Mouse (Mus musculus) lung, embryonic 14.5 days (tissue): ENCODE results near the gene Sppl2b. TPM values are rescaled to one million over a fixed set of nuclear protein-coding genes. Genes with fewer than 3 reads are reported as not detected.

ENCODE experiments used
- ATAC-seq: fragments of 200-750 bp; cut with Nextera tagmentation; 2 replicates; pipeline ENCODE4 v1.8.0; 2017; ENCODE audit warnings: mild to moderate bottlenecking, moderate TSS enrichment, moderate library complexity; ENCODE audit not compliant: insufficient read depth
- DNase-seq: peaks from one replicate; pipeline ENCODE4 v3.0.0-alpha.2; 2015
- H3K27ac ChIP-seq: fragments of 300-500 bp; sonication (generic); 2 replicates; pipeline ENCODE4 v1.5.1; 2014; ENCODE audit warnings: low read depth, mild to moderate bottlenecking, moderate library complexity
- H3K27me3 ChIP-seq: fragments of 300-500 bp; sonication (generic); 2 replicates; pipeline ENCODE4 v1.6.1; 2014; ENCODE audit warnings: low read length, control low read depth; ENCODE audit not compliant: insufficient read depth
- H3K36me3 ChIP-seq: fragments of 300-500 bp; sonication (generic); 2 replicates; pipeline ENCODE4 v1.6.1; 2014; ENCODE audit warnings: control low read depth; ENCODE audit not compliant: insufficient read depth
- H3K4me1 ChIP-seq: fragments of 300-500 bp; sonication (generic); 2 replicates; pipeline ENCODE4 v1.6.1; 2014; ENCODE audit warnings: antibody characterized with exemption, control low read depth; ENCODE audit not compliant: insufficient read depth
- H3K4me2 ChIP-seq: fragments of 300-500 bp; sonication (generic); 2 replicates; pipeline ENCODE4 v1.6.1; 2014; ENCODE audit warnings: mild to moderate bottlenecking
- H3K4me3 ChIP-seq: fragments of 300-500 bp; sonication (generic); 2 replicates; pipeline ENCODE4 v1.5.1; 2014; ENCODE audit warnings: low read depth, low read length
- H3K9ac ChIP-seq: fragments of 300-500 bp; sonication (generic); 2 replicates; pipeline ENCODE4 v1.6.1; 2014
- H3K9me3 ChIP-seq: fragments of 300-500 bp; sonication (generic); 2 replicates; pipeline ENCODE4 v1.6.1; 2016; ENCODE audit warnings: low read depth, low read length, control low read depth
- CTCF ChIP-seq: IDR thresholded peaks from 2 replicates; pipeline ENCODE4 v1.5.1; 2016; ENCODE audit warnings: antibody characterized with exemption, low read depth
- WGBS: fragments of 180-500 bp; shearing (Covaris S2); extraction: QIAGEN DNeasy Blood & Tissue Kit; methylation state at CpG from one replicate; pipeline ENCODE4 v1.1.7; 2014; 5-methylcytosine and 5-hydroxymethylcytosine counted together
- polyA plus RNA-seq: library from polyadenylated mRNA; unstranded; fragments of >200 nt; fragmentation: Nextera tagmentation; extraction: Ambion mirVana; gene quantifications from 2 replicates; pipeline ENCODE4 v1.2.1, GENCODE M21; 2014

Gene Sppl2b
- polyA plus RNA-seq, 1 experiment from 2014 or later: 38.7 TPM

DNA sequence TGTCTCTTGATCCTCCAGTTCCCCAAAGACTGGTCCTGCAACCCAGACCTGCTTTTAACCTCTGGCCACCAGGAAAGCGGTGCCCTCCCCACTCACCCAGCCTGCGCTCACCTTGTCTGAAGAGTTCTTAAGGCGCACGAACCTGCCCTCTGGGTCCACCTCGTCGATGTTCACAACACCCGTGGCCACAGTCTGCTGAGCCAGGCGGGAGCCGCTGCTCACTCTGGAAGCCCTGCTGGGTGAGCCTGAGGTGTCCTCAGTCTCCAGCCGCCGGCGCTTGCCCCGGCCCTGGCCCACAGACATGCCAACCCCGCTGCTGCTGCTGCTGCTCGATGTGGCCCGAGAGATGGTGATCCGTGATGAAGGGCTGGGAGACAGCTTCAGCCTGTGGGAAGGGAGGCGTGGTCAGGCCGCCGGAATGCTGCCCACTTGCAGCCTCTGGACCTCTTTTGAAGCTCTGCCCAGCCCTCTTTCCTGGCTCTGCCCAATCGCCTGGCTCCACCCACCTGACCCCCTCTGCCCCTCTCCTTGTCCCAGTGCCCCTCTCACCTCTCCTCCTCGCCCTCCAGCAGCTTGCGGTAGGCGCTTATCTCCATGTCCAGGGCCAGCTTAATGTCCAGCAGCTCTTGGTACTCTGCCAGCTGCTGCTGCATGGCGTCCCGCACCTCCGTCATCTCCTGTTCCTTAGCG lies 49.1 kb downstream of the Sppl2b start:
- H3K27me3 ChIP-seq: no peaks in the 10 kb centered on the region
- H3K4me3 ChIP-seq: no peak overlapping the region
- H3K9ac ChIP-seq: no peak overlapping the region
- H3K27ac ChIP-seq: no peak overlapping the region
- DNase-seq (no peak), ATAC-seq (no peak)
- H3K4me2 ChIP-seq: no peak overlapping the region
- H3K36me3 ChIP-seq: peaks cover 75% of the 10 kb centered on the region
- H3K4me1 ChIP-seq: peaks cover 3% of the 10 kb centered on the region; the same call in 1 of the 2 replicates
- WGBS: 77% methylated on average over 28 of the region's 28 CpGs
- TF ChIP-seq CTCF: no peak
- H3K9me3 ChIP-seq: no peaks in the 10 kb centered on the region

DNA sequence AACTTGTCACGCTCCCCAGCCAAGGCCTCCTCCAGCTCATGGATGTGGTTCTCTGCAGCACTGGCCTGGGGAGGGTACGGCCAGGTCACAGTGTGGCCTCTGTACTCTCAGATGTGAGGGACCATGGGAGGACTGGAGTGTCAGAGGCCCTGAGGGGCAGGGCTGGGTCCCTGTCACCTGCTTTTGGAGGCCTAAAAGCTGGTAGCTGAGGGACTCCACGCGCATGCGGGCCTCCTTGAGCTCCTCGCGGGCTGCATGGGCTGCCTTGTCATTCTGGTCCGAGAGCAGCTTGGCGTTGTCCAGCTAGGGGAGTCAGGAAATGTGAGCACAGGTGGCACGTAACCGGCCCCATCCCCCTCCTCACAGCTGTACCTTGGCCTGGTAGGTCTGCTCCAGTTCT lies 49.6 kb downstream of the Sppl2b start:
- H3K4me2 ChIP-seq: no peak overlapping the region
- ATAC-seq: no peak
- H3K9ac ChIP-seq: no peak overlapping the region
- no peaks in the 10 kb centered on the region for H3K9me3 ChIP-seq
- no peaks in the 10 kb centered on the region for H3K27me3 ChIP-seq
- H3K4me1 ChIP-seq: peaks cover 1% of the 10 kb centered on the region; the same call in 1 of the 2 replicates
- no peak for TF ChIP-seq CTCF
- no peak overlapping the region for H3K27ac ChIP-seq
- H3K4me3 ChIP-seq: no peak overlapping the region
- peaks cover 81% of the 10 kb centered on the region for H3K36me3 ChIP-seq
- DNase-seq: no peak
- WGBS: 89% methylated on average over 11 of the region's 11 CpGs

DNA sequence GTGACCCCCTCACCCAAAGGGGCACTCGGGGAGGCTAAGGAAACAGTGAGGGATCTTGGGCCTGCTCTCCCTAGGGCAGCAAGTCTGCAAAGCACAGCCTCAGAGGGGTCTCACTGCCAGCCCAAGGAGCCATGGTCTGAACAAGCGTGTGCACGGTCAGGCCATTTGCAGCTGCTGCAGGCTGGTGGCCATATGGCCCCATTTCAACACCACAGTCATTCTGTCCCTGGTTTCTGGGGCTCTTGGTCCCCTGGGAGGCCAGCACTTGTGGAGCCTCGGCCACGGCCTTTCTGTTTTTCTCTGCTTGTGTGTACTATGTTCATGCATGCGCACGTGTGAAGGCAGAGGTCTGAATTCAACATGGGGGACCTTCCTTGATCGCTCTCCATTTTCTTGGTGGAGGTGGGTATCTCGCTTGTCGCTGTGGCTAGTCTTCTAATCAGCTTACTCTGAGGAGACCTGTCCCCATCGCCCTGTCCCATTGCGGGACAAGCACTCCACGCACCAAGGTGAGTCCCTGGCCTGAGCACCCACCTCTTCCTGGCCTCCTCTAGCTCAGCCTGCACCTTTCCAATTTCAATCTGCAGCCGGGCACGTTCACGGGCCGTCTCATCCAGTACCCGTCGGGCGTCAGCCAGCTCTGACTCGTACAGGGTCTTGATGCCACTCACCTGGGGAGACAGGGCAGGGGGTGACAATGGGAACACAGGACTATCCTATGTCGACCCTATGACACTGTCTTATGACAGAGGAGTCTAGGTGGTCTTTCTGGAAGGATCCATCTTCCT lies 54.5 kb downstream of the Sppl2b start:
- no peak for ATAC-seq

DNA sequence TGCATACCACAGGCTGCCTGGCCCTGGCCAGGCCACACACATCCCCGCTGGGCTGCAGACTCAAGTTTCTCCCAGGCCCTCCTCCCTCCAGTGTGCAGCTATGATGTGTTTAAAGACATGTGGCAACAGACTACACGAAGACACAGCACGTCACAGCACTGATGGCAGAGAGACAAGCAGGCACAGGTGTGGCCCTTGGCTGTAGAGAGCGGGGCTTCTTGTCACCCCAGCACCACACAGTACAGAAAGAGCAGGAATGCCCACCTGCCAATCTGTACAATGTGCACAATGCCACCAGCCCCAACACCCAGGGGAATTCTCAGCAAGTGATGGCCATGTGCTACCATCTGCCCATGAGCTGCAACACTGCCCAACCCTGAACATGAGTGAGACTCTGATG lies 56.3 kb downstream of the Sppl2b start:
- no peaks in the 10 kb centered on the region for H3K9me3 ChIP-seq
- TF ChIP-seq CTCF: no peak
- no peak overlapping the region for H3K4me2 ChIP-seq
- H3K4me3 ChIP-seq: no peak overlapping the region
- H3K27me3 ChIP-seq: no peaks in the 10 kb centered on the region
- no peaks in the 10 kb centered on the region for H3K4me1 ChIP-seq
- H3K9ac ChIP-seq: no peak overlapping the region
- 87% methylated on average over 4 of the region's 4 CpGs for WGBS
- H3K36me3 ChIP-seq: peaks cover 77% of the 10 kb centered on the region
- no peak overlapping the region for H3K27ac ChIP-seq
- ATAC-seq: no peak
- DNase-seq: no peak

More for the DNA sequence above, 54.5 kb downstream of the Sppl2b start:
- Histone ChIP-seq H3K27me3 (no peaks in the 10 kb centered on the region), H3K36me3 (peaks cover 86% of the 10 kb centered on the region), H3K4me1 (no peaks in the 10 kb centered on the region), H3K4me3 (no peak overlapping the region), H3K27ac (no peak overlapping the region), H3K9ac (no peak overlapping the region), H3K4me2 (no peak overlapping the region), H3K9me3 (no peaks in the 10 kb centered on the region)
- no peak for TF ChIP-seq CTCF
- no peak for DNase-seq
- 91% methylated on average over 22 of the region's 22 CpGs for WGBS

DNA sequence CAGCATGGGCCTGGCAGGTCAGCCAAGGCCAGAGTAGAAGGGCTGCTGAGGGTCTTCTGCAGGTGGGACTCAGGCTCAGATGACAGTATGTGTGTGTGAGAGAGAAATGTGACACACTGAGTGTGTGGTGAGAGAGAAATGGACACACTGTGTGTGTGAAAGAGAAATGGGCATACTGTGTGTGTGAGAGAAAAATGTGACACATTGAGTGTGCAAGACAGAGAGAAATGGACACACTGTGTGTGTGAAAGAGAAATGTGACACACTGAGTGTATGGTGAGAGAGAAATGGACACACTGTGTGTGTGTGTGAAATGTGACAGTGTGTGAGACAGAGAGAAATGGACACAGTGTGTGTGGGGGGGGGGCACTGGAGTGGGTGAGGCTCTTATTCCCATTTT lies 56.8 kb downstream of the Sppl2b start:
- DNase-seq: no peak
- Histone ChIP-seq H3K36me3 (peaks cover 76% of the 10 kb centered on the region), H3K4me3 (no peak overlapping the region), H3K27me3 (no peaks in the 10 kb centered on the region), H3K4me1 (no peaks in the 10 kb centered on the region), H3K9ac (no peak overlapping the region), H3K27ac (no peak overlapping the region), H3K4me2 (no peak overlapping the region), H3K9me3 (no peaks in the 10 kb centered on the region)
- TF ChIP-seq CTCF: no peak
- ATAC-seq: no peak

DNA sequence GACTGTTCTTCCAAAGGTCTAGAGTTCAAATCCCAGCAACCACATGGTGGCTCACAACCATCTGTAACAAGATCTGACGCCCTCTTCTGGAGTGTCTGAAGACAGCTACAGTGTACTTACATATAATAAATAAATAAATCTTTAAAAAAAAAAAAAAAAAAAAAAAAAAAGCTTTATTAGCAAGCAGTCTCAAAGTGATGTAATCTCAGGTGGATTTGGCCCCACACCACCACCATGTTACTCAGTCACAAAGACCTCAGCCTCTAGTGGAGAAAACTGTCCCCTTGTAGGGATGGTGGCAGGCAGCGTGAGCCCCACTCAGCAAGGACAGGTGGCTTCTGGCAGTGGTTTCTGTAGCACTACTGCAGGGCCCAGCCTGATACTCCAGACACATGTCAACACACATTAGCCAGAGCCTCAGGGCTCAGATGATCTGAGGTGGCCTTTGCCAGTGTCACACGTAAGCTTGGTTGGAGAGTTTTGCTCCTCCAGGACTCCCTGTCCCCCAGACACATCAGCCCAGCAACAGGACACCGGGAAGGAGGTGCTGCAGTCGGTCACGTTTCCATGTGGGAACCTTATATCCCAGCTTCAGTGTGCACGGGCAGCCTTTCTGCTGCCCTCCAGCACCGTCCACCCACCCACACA lies 58.4 kb downstream of the Sppl2b start:
- WGBS: 86% methylated on average over 7 of the region's 8 CpGs
- Histone ChIP-seq H3K4me2 (no peak overlapping the region), H3K36me3 (peaks cover 61% of the 10 kb centered on the region)

DNA sequence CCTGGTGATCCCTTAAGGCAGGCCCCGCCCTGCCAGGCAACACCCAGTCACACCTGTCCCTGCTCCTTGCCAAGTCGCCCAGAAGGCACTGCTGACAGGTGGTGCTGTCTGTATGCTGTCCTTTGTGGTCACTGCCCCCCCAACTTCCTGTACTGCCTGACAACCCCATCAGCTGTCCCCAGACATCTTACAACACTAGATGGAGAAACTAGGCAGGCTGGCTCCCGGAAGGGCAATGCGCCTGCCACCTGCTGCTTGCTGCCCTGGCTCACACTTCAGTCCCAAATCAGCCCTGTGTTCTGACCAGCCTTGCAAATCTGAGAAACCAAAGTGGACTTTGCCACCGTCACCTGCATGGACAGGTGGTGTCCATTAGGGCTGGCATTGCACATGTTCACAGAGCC lies 59.2 kb downstream of the Sppl2b start:
- Histone ChIP-seq H3K9me3 (no peaks in the 10 kb centered on the region), H3K36me3 (peaks cover 53% of the 10 kb centered on the region), H3K9ac (no peak overlapping the region), H3K4me3 (no peak overlapping the region), H3K27ac (no peak overlapping the region), H3K27me3 (no peaks in the 10 kb centered on the region), H3K4me1 (no peaks in the 10 kb centered on the region), H3K4me2 (no peak overlapping the region)
- ATAC-seq (no peak), DNase-seq (no peak)
- TF ChIP-seq CTCF: no peak
- WGBS: 82% methylated on average over 5 of the region's 5 CpGs

More for the DNA sequence above, 58.4 kb downstream of the Sppl2b start:
- H3K27ac ChIP-seq: no peak overlapping the region
- no peak overlapping the region for H3K9ac ChIP-seq
- TF ChIP-seq CTCF: no peak
- H3K4me3 ChIP-seq: no peak overlapping the region
- no peaks in the 10 kb centered on the region for H3K9me3 ChIP-seq
- no peaks in the 10 kb centered on the region for H3K4me1 ChIP-seq
- no peaks in the 10 kb centered on the region for H3K27me3 ChIP-seq
- DNase-seq (no peak), ATAC-seq (no peak)
